Mouse (Mus musculus): ENCODE measurements around the gene Golim4.

Golim4 gene

GRCm38 (mm10) chr3:75926327-75926726 is 30.4 kb downstream of the Golim4 start:
- DNase-seq (ENCODE audit: low read depth, low spot score): no peak

- no peak for DNase-seq (ENCODE audit: low read depth, low spot score)
These were observed 31.6 kb downstream of the Golim4 start for GRCm38 (mm10) chr3:75925123-75925522.

- DNase-seq (ENCODE audit: low read depth, low spot score): no peak
These were observed 38.8 kb downstream of the Golim4 start for GRCm38 (mm10) chr3:75917770-75918503.

GRCm38 (mm10) chr3:75912786-75913185 is 44.0 kb downstream of the Golim4 start:
- DNase-seq (ENCODE audit: low read depth, low spot score): no peak

GRCm38 (mm10) chr3:75910768-75911167 is 46.0 kb downstream of the Golim4 start:
- DNase-seq (ENCODE audit: low read depth, low spot score): no peak

- DNase-seq (ENCODE audit: low read depth, low spot score): peak; percentile 32
These were observed 46.5 kb downstream of the Golim4 start for GRCm38 (mm10) chr3:75910257-75910656.

GRCm38 (mm10) chr3:75901903-75902598 is 54.7 kb downstream of the Golim4 start:
- no peak for DNase-seq (ENCODE audit: low read depth, low spot score)

- no peak for DNase-seq (ENCODE audit: low read depth, low spot score)
These were observed 61.7 kb downstream of the Golim4 start for GRCm38 (mm10) chr3:75895075-75895474.

- no peak for DNase-seq (ENCODE audit: low read depth, low spot score)
These were observed 65.2 kb downstream of the Golim4 start for GRCm38 (mm10) chr3:75891581-75891980.

GRCm38 (mm10) chr3:75889323-75889722 is 67.4 kb downstream of the Golim4 start:
- DNase-seq (ENCODE audit: low read depth, low spot score): no peak

GRCm38 (mm10) chr3:75881582-75881981 is 75.2 kb downstream of the Golim4 start:
- DNase-seq (ENCODE audit: low read depth, low spot score): no peak

GRCm38 (mm10) chr3:75879269-75879668 is 77.5 kb downstream of the Golim4 start:
- DNase-seq (ENCODE audit: low read depth, low spot score): no peak

- no peak for DNase-seq (ENCODE audit: low read depth, low spot score)
These were observed 87.9 kb downstream of the Golim4 start for GRCm38 (mm10) chr3:75868886-75869285.

GRCm38 (mm10) chr3:75864203-75864602 is 92.5 kb downstream of the Golim4 start:
- no peak for DNase-seq (ENCODE audit: low read depth, low spot score)

GRCm38 (mm10) chr3:75861677-75862076 is 95.1 kb downstream of the Golim4 start:
- peak; percentile 9 for DNase-seq (ENCODE audit: low read depth, low spot score)

- no peak for DNase-seq (ENCODE audit: low read depth, low spot score)
These were observed 96.0 kb downstream of the Golim4 start for GRCm38 (mm10) chr3:75860760-75861159.

GRCm38 (mm10) chr3:75835286-75835967 is 121.3 kb downstream of the Golim4 start:
- DNase-seq (ENCODE audit: low read depth, low spot score): no peak

GRCm38 (mm10) chr3:75834827-75835226 is 121.9 kb downstream of the Golim4 start:
- DNase-seq (ENCODE audit: low read depth, low spot score): no peak

All from embryo, embryonic 11.5 days (tissue).